Mouse (Mus musculus) heart, postnatal 0 days (tissue): ENCODE measurements around the gene E2f4. TPM values are rescaled to one million over a fixed set of nuclear protein-coding genes. Genes with fewer than 3 reads are reported as not detected.
A peak's percentile ranks its signal among the peaks of the same experiment; 100 is the strongest.

Experiments
- ATAC-seq: fragments of 200-750 bp; cut with Nextera tagmentation; 2 replicates; pipeline ENCODE4 v1.8.0; 2017; ENCODE audit warnings: low read depth, moderate number of reproducible peaks, moderate library complexity; ENCODE audit not compliant: insufficient read depth
- DNase-seq: peaks from one replicate; pipeline ENCODE4 v3.0.0-alpha.2; 2016; ENCODE audit warnings: low spot score
- H3K27ac ChIP-seq: fragments of 300-500 bp; sonication (generic); 2 replicates; pipeline ENCODE4 v1.5.1; 2014; ENCODE audit warnings: low read depth, mild to moderate bottlenecking
- H3K27me3 ChIP-seq: fragments of 300-500 bp; sonication (generic); 2 replicates; pipeline ENCODE4 v1.6.1; 2014; ENCODE audit warnings: low read length, mixed read lengths; ENCODE audit not compliant: control insufficient read depth, insufficient read depth
- H3K36me3 ChIP-seq: fragments of 300-500 bp; sonication (generic); replicated peaks from 2 replicates; pipeline ENCODE4 v1.6.1; 2014; ENCODE audit warnings: low read length, mixed read lengths; ENCODE audit not compliant: control insufficient read depth, insufficient read depth
- H3K4me1 ChIP-seq: fragments of 300-500 bp; sonication (generic); 2 replicates; pipeline ENCODE4 v1.6.1; 2014; ENCODE audit warnings: antibody characterized with exemption; ENCODE audit not compliant: control insufficient read depth, insufficient read depth
- H3K4me2 ChIP-seq: fragments of 300-500 bp; sonication (generic); 2 replicates; pipeline ENCODE4 v1.6.1; 2014; ENCODE audit warnings: low read depth, mild to moderate bottlenecking, low read length, moderate library complexity
- H3K4me3 ChIP-seq: fragments of 300-500 bp; sonication (generic); 2 replicates; pipeline ENCODE4 v1.5.1; 2014; ENCODE audit warnings: low read depth, low read length
- H3K9ac ChIP-seq: fragments of 300-500 bp; sonication (generic); replicated peaks from 2 replicates; pipeline ENCODE4 v1.6.1; 2014; ENCODE audit warnings: low read depth, low read length, mixed read lengths
- H3K9me3 ChIP-seq: fragments of 300-500 bp; sonication (generic); replicated peaks from 2 replicates; pipeline ENCODE4 v1.6.1; 2016; ENCODE audit warnings: low read length; ENCODE audit not compliant: control insufficient read depth
- CTCF ChIP-seq: IDR thresholded peaks from 2 replicates; pipeline ENCODE4 v1.5.1; 2016; ENCODE audit warnings: antibody characterized with exemption, control low read depth, low read depth
- EP300 ChIP-seq: IDR thresholded peaks from 2 replicates; pipeline ENCODE4 v1.6.1; 2016; ENCODE audit warnings: antibody characterized with exemption, low read depth
- WGBS: fragments of 180-500 bp; shearing (Covaris S2); extraction: QIAGEN DNeasy Blood & Tissue Kit; methylation state at CpG from one replicate; pipeline ENCODE4 v1.1.7; 2014; 5-methylcytosine and 5-hydroxymethylcytosine counted together
- polyA plus RNA-seq: library from polyadenylated mRNA; unstranded; fragments of >200 nt; fragmentation: Nextera tagmentation; extraction: Ambion mirVana; gene quantifications from 2 replicates; pipeline ENCODE4 v1.2.1, GENCODE M21; 2015
- total RNA-seq: library from RNA; depleted of rRNA; stranded (reverse); fragments of >200 nt; gene quantifications from 2 replicates; pipeline ENCODE4 v1.2.3, GENCODE M21; 2014; ENCODE audit warnings: low replicate concordance

E2f4 gene
- total and polyA plus RNA-seq, 2 experiments from 2014 or later: 19.2 to 22.6 TPM

DNA sequence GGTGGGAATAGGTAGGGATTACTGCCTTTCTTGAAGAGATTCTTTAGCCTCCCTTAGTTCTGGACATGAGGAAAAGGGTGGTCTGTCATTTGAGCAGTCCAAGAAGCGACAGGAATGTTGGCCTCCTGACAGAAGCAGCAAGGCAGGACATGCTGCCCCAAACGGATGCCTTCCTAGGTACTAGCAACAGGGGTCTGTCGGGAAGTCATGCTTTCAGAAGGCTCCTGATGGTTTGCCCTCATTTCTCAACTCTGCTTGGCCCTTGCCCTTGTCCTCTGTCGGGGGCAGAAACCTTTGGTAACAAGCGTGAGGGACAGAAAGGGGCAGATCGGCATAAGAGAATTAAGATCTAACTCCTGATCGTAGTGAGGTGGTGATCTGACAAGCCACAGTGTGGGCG is 12.7 kb downstream of the E2f4 start:
- no peak for TF ChIP-seq CTCF
- no peak for TF ChIP-seq EP300
- Histone ChIP-seq H3K4me1 (peaks cover 24% of the 10 kb centered on the region), H3K9ac (no peak overlapping the region), H3K9me3 (no peaks in the 10 kb centered on the region), H3K4me3 (no peak overlapping the region), H3K4me2 (no peak overlapping the region), H3K27ac (no peak overlapping the region), H3K36me3 (peaks cover 41% of the 10 kb centered on the region), H3K27me3 (no peaks in the 10 kb centered on the region)
- DNase-seq (no peak), ATAC-seq (no peak)
- WGBS: 77% methylated on average over 8 of the region's 8 CpGs

DNA sequence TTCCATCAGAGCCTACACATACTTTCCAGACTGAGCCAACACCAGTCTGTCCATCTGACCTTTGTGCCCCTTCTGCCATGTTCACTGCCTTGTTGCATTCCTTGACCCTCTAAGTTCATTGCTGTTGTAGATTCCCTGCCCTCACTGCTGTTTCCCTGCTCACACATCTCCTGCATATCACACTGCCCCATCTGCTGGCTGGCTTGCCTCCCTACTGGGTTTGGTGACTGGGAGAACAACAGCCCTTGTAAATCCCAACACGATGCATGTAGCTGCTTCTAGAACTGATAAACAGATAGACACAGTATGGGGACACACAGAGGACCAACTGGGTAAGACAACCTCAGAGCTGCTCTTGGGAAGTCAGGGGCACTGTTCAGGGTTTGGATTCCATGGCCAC is 14.3 kb downstream of the E2f4 start:
- no peaks in the 10 kb centered on the region for H3K9me3 ChIP-seq
- H3K4me1 ChIP-seq: peaks cover 21% of the 10 kb centered on the region
- WGBS: 71% methylated on average over 1 of the region's 1 CpGs
- H3K4me2 ChIP-seq: no peak overlapping the region
- H3K4me3 ChIP-seq: no peak overlapping the region
- DNase-seq: no peak
- H3K36me3 ChIP-seq: peaks cover 49% of the 10 kb centered on the region
- TF ChIP-seq CTCF (no peak), EP300 (no peak)
- H3K27me3 ChIP-seq: no peaks in the 10 kb centered on the region
- no peak overlapping the region for H3K27ac ChIP-seq
- H3K9ac ChIP-seq: no peak overlapping the region
- no peak for ATAC-seq

DNA sequence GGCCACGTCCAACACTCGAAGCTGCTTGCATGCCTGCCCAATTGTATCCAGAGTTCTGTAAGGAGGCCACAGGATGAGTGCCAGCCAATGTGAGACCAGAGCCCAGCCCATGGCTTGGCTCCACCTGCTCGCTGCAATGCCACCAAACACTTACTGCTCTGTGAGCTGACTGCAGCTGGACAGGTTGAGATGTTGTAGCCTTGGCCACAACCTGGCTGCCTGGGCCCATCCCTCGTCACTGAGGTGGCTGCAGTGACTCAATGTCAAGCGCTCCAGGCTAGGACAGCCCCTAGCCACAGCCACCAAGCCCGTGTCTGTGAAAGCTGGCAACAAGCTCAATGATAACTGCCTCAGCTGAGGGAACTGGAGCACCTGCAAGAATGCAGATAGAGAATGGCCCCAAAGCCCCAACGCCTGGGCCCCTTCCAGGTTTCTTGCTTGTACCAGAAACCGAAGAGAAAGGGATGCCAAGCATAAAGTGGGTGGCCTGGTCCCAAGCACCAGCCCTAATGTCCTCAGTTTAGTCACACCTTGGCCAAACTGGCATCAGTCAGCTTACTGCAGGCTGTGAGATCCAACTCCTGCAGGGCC is 15.5 kb downstream of the E2f4 start:
- Histone ChIP-seq H3K9me3 (no peaks in the 10 kb centered on the region), H3K4me2 (no peak overlapping the region), H3K9ac (no peak overlapping the region), H3K36me3 (peaks cover 45% of the 10 kb centered on the region), H3K27me3 (no peaks in the 10 kb centered on the region), H3K27ac (no peak overlapping the region), H3K4me3 (no peak overlapping the region), H3K4me1 (peaks cover 24% of the 10 kb centered on the region)
- DNase-seq (no peak), ATAC-seq (peak; percentile 24)
- WGBS: 55% methylated on average over 8 of the region's 8 CpGs
- no peak for TF ChIP-seq EP300
- TF ChIP-seq CTCF: no peak

DNA sequence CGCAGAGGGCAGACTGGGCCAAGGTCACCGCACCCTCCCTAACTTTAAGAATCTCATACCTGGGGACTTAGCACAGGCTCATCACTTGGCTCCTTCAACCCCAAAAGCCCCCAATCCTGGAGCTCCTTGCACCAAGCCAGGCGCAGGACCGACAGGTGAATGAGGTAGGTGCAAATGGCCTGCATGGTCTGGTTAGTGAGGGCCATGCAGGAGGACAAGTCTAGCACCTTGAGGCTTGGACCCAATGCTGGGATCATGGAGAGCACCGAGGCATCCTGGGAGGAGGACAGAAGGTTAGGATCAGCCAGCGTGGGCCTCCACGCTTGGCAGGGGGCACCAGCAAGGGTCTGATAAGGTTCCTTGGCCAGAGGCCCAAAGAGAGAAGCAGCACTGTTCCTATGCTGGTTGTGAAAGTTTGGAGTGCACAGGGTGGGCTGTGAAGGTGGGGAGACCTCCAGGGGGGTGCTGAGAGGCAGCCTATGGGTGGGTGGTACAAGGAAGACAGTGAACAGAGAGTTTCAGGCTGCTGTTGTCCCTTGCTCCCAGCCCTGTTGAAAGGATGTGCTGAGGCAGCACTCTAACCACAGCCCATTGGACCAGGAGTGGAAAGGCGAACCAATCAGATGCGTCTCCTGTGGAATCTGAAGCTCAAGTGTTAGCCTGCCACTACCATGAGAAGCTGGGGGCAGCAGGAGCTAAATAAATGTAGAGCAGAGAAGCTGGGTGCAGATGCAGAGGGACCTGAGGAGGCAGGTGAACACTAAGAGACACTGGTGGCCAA is 16.3 kb downstream of the E2f4 start:
- no peak overlapping the region for H3K27ac ChIP-seq
- 0 out of 2 replicates have a peak, but pooled peaks have one; percentile 38 for ATAC-seq
- H3K9me3 ChIP-seq: no peaks in the 10 kb centered on the region
- no peak overlapping the region for H3K4me3 ChIP-seq
- H3K4me1 ChIP-seq: peaks cover 29% of the 10 kb centered on the region
- DNase-seq: no peak
- no peak overlapping the region for H3K4me2 ChIP-seq
- 57% methylated on average over 9 of the region's 9 CpGs for WGBS
- no peaks in the 10 kb centered on the region for H3K27me3 ChIP-seq
- peaks cover 43% of the 10 kb centered on the region for H3K36me3 ChIP-seq
- TF ChIP-seq CTCF (no peak), EP300 (no peak)
- H3K9ac ChIP-seq: no peak overlapping the region

DNA sequence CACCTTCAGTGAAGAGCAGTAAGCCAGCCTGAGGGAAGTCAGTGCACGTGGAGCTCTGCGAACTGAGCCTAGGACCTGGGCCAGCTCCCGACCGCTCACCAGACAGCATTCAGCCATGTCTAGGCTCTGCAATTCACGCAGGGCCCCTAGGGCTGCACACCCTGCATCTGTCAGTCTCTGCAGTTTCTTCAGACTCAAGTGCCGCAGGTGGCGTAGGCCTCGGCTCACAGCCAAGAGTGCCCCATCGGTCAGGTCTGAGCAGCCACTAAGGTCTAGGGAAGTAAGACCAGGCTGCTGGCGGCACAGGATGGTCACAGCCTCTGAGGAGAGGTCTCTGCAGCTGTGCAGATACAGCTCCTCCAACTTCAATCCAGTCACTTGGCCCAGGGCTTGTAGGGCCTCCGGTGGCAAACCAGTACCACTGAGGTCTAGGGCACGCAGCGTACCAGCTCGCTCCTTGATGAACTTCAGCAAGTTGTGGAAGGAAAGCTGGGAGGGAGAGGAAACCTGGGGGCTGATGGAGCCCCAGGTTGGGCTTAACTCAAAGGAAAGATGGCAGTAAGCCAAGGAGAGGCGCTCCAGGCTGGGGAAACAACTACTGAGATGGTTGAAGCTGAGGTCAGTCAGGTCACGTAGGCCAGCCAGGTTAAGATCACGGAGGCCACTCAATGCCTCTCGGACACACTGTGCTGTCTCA is 17.8 kb downstream of the E2f4 start:
- Histone ChIP-seq H3K9ac (no peak overlapping the region), H3K27me3 (no peaks in the 10 kb centered on the region), H3K27ac (no peak overlapping the region), H3K4me2 (no peak overlapping the region), H3K9me3 (no peaks in the 10 kb centered on the region), H3K4me3 (no peak overlapping the region), H3K4me1 (peaks cover 29% of the 10 kb centered on the region), H3K36me3 (peaks cover 44% of the 10 kb centered on the region)
- ATAC-seq (no peak), DNase-seq (no peak)
- WGBS: 74% methylated on average over 18 of the region's 18 CpGs
- TF ChIP-seq EP300 (no peak), CTCF (no peak)
